Mouse (Mus musculus): ENCODE measurements at regions not wholly inside any gene's neighbourhood (a gene's known extent, or its start where the extent isn't known, plus 50 kb on each side); places are given as distances from the start of the nearest gene placed in this dataset.

- TF ChIP-seq CTCF (IDR thresholded peaks at IDR 0.05) (no peak), EP300 (IDR thresholded peaks at IDR 0.05) (no peak)
Measured at GRCm38 (mm10) chr3:81666262-81666661, 266.1 kb upstream of the Ctso start.

All from lung, postnatal 0 days (tissue).